Mouse (Mus musculus) liver, embryonic 14.5 days (tissue): Measurements from ENCODE around the gene Mrps25.

Experiments
- CTCF ChIP-seq: IDR thresholded peaks from 2 replicates; pipeline ENCODE4 v1.5.1; 2016; ENCODE audit warnings: antibody characterized with exemption, low read depth, control low read depth
- EP300 ChIP-seq: IDR thresholded peaks from 2 replicates; pipeline ENCODE4 v1.6.1; 2016; ENCODE audit warnings: antibody characterized with exemption, low read depth

- TF ChIP-seq CTCF: no peak
- TF ChIP-seq EP300: no peak
Observed at GRCm38 (mm10) chr6:92222021-92222420, 38.2 kb upstream of the Mrps25 start.
